In the genomic region with DNA sequence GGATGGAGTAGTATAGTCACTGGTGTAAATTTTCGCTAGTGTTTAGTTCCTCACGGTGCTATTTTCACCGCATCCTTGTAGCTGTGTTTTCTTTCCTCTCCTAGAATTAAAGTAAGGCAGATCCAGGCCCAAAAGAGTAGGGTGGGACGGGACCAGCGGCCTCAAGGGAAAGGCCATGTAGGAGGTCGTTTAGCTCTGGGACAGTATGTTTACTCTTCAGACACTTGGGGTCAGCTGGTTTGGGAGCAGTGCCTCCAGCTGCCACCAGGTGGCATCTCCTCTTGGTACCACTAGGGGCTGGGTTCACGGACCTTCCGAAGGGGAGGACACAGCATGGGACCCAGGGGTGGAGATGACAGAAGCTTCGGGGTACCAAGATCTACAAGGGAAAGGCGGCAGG, we compare ENCODE assay signal across 8 mouse cellular contexts. TPM values are rescaled to one million over a fixed set of nuclear protein-coding genes. Genes with fewer than 3 reads are reported as not detected.
A peak's percentile ranks its signal among the peaks of the same experiment; 100 is the strongest.
DNase-seq lines count a peak whose midpoint lies in the region; ATAC-seq and TF ChIP-seq lines count a peak whose summit lies in the region.

No protein-coding gene starts in this region.

- peak overlapping the region; percentile 78 for H3K27ac ChIP-seq in heart, embryonic 11.5 days (ENCODE audit: low read depth, low read length)
- peak overlapping the region; percentile 90 for H3K27ac ChIP-seq in kidney, embryonic 15.5 days
- peak overlapping the region; percentile 82 for H3K27ac ChIP-seq in liver, adult 2 months (replicated peaks; ENCODE audit: insufficient read depth, low read depth, low read length)

- peak overlapping the region; percentile 23 for H3ac ChIP-seq in myocyte (ENCODE audit: control insufficient read depth, insufficient read length)

- peak; percentile 80 for ATAC-seq in erythroblast, adult 5-6 weeks (replicated peaks; ENCODE audit: low FRiP score, poor library complexity, severe bottlenecking)
- peak; percentile 60; the same call in 1 of the 2 replicates for ATAC-seq in heart, embryonic 11.5 days (replicated peaks; ENCODE audit: insufficient number of reproducible peaks, low FRiP score, low TSS enrichment)
- ATAC-seq in kidney, embryonic 15.5 days (replicated peaks; ENCODE audit: low FRiP score) = peak; percentile 47

- 0 out of 2 replicates have a peak, but pooled peaks cover 4% of the 10 kb centered on the region for H3K79me2 ChIP-seq in liver, adult 2 months (ENCODE audit: control insufficient read depth, insufficient read depth, low read length)
- H3K79me2 ChIP-seq in myocyte (ENCODE audit: control insufficient read depth, insufficient read depth) = no peaks in the 10 kb centered on the region

- peaks cover 21% of the 10 kb centered on the region for H3K4me1 ChIP-seq in heart, embryonic 11.5 days (ENCODE audit: control insufficient read depth, insufficient read depth, low read length)
- peaks cover 69% of the 10 kb centered on the region for H3K4me1 ChIP-seq in kidney, embryonic 15.5 days
- H3K4me1 ChIP-seq in liver, adult 2 months (ENCODE audit: control insufficient read depth, insufficient read depth, low read length) = peaks cover 19% of the 10 kb centered on the region

- H3K4me3 ChIP-seq in heart, embryonic 11.5 days (ENCODE audit: low read depth, low read length) = peak overlapping the region; percentile 71
- H3K4me3 ChIP-seq in kidney, embryonic 15.5 days (replicated peaks) = peak overlapping the region; percentile 65
- peak overlapping the region; percentile 66 for H3K4me3 ChIP-seq in liver, adult 2 months (ENCODE audit: insufficient read depth, low read depth, low read length)
- H3K4me3 ChIP-seq in myocyte = peak overlapping the region; percentile 62

- TF ChIP-seq CTCF in liver, adult 2 months (IDR thresholded peaks at IDR 0.05; ENCODE audit: low read depth, low read length) = peak; percentile 96

- DNase-seq in B cell, adult 2 months = peak; percentile 86 to 88
- DNase-seq in brain, adult 2 months (ENCODE audit: low read depth, low spot score) = peak; percentile 88
- peak; percentile 63 for DNase-seq in liver, adult 2 months (ENCODE audit: extremely low read depth, low read depth, low spot score)
- DNase-seq in splenic B cell, adult 2 months (ENCODE audit: low read depth, low spot score) = peak; percentile 88

- TF ChIP-seq POLR2A in liver, adult 2 months (IDR thresholded peaks at IDR 0.05; ENCODE audit: extremely low read depth, insufficient read depth, low read length) = no peak
- no peak for TF ChIP-seq POLR2A in myocyte (IDR thresholded peaks at IDR 0.05; ENCODE audit: insufficient read length, low read depth)

- peak overlapping the region; percentile 82 for H3K4me2 ChIP-seq in heart, embryonic 11.5 days
- H3K4me2 ChIP-seq in kidney, embryonic 15.5 days = peak overlapping the region; percentile 75
- peak overlapping the region; percentile 90 for H3K4me2 ChIP-seq in myocyte (ENCODE audit: low read depth)

- H3K9me3 ChIP-seq in heart, embryonic 11.5 days (replicated peaks; ENCODE audit: control insufficient read depth, low read length) = no peaks in the 10 kb centered on the region
- H3K9me3 ChIP-seq in kidney, embryonic 15.5 days (replicated peaks) = no peaks in the 10 kb centered on the region

- H3K36me3 ChIP-seq in heart, embryonic 11.5 days (ENCODE audit: control insufficient read depth, insufficient read depth, low read length) = peaks cover 11% of the 10 kb centered on the region
- peaks cover 42% of the 10 kb centered on the region for H3K36me3 ChIP-seq in kidney, embryonic 15.5 days
- H3K36me3 ChIP-seq in liver, adult 2 months (ENCODE audit: control insufficient read depth, insufficient read depth, low read length) = peaks cover 2% of the 10 kb centered on the region; the same call in 1 of the 2 replicates
- H3K36me3 ChIP-seq in myocyte (ENCODE audit: control insufficient read depth, insufficient read depth) = no peaks in the 10 kb centered on the region
- peaks cover 19% of the 10 kb centered on the region for H3K36me3 ChIP-seq in splenic B cell, adult 2 months (ENCODE audit: control insufficient read depth, insufficient read depth, low read length, poor library complexity, severe bottlenecking)

- WGBS in heart, embryonic 11.5 days (ENCODE audit: insufficient replicate concordance) = under 1% methylated on average over 10 of the region's 10 CpGs
- under 1% methylated on average over 10 of the region's 10 CpGs for WGBS in kidney, embryonic 15.5 days
- WGBS in liver, adult 2 months = under 1% methylated on average over 10 of the region's 10 CpGs

- H3K9ac ChIP-seq in heart, embryonic 11.5 days (ENCODE audit: low read depth, low read length) = peak overlapping the region; percentile 74
- peak overlapping the region; percentile 69 for H3K9ac ChIP-seq in kidney, embryonic 15.5 days
- peak overlapping the region; percentile 76 for H3K9ac ChIP-seq in liver, adult 2 months (ENCODE audit: low read depth, low read length)

- no peaks in the 10 kb centered on the region for H3K27me3 ChIP-seq in heart, embryonic 11.5 days (ENCODE audit: control insufficient read depth, insufficient read depth, low read length)
- H3K27me3 ChIP-seq in kidney, embryonic 15.5 days = no peaks in the 10 kb centered on the region
- no peaks in the 10 kb centered on the region for H3K27me3 ChIP-seq in liver, adult 2 months (ENCODE audit: control insufficient read depth, insufficient read depth, low read length)
- no peaks in the 10 kb centered on the region for H3K27me3 ChIP-seq in myocyte (ENCODE audit: control insufficient read depth, insufficient read depth, insufficient read length)
- H3K27me3 ChIP-seq in splenic B cell, adult 2 months (ENCODE audit: control insufficient read depth, insufficient read depth, low read length, poor library complexity, severe bottlenecking) = no peaks in the 10 kb centered on the region

TF ChIP-seq in myocyte, 11 proteins besides CTCF, POLR2A, EP300 and RAD21:
- TF ChIP-seq TCF12 (IDR thresholded peaks at IDR 0.05; ENCODE audit: insufficient read depth, poor library complexity, severe bottlenecking) (no peak), MYOD1 (IDR thresholded peaks at IDR 0.05; ENCODE audit: control insufficient read depth in 1 of 3, insufficient read length in 2 of 3, low read depth in 2 of 3) (no peak), REST (IDR thresholded peaks at IDR 0.05; ENCODE audit: insufficient read depth, insufficient read length) (no peak), MAX (IDR thresholded peaks at IDR 0.05; ENCODE audit: low read depth) (no peak), USF1 (IDR thresholded peaks at IDR 0.05; ENCODE audit: low read depth) (no peak), CEBPB (IDR thresholded peaks at IDR 0.05; ENCODE audit: insufficient read depth, poor library complexity, severe bottlenecking) (no peak), E2F4 (IDR thresholded peaks at IDR 0.05; ENCODE audit: insufficient read depth) (no peak), POLR2AphosphoS2 (IDR thresholded peaks at IDR 0.05; ENCODE audit: insufficient read length, low read depth) (no peak), TCF3 (IDR thresholded peaks at IDR 0.05; ENCODE audit: insufficient read length, low read depth) (no peak), SRF (IDR thresholded peaks at IDR 0.05; ENCODE audit: control insufficient read depth, insufficient read length, low read depth) (no peak)
TF ChIP-seq in myocyte: peak in this region for 0.

RNA-seq across cellular contexts. Expression of gene Cldn15, which starts 3.9 kb away (rescaled TPM):
- total RNA-seq in erythroblast, adult 5-6 weeks (2015; ENCODE audit: low replicate concordance) = 5.8 and 14.0 TPM in 2 replicates
- 11.0 and 19.1 TPM in 2 replicates for total RNA-seq in erythroblast, adult 5-6 weeks (2017; ENCODE audit: low replicate concordance)
- 1.3 and 1.9 TPM in 2 replicates for polyA plus RNA-seq in heart, embryonic 11.5 days (2014; fragmentation: Nextera tagmentation; extraction: Ambion mirVana)
- 3.0 and 4.1 TPM in 2 replicates for polyA plus RNA-seq in kidney, embryonic 15.5 days (2015; fragmentation: Nextera tagmentation; extraction: Ambion mirVana)
- total RNA-seq in liver, adult 2 months (2014; rRNA removed) = 0.40 and 0.46 TPM in 2 replicates
- 0.51 and 0.81 TPM in 2 replicates for polyA plus RNA-seq in liver, adult 2 months (2012; rRNA removed)
- polyA plus RNA-seq in myocyte (2012; fragmentation: generic; extraction: Trizol) = 0.23 TPM

RNA-seq across cellular contexts. Expression of gene Fis1, which starts 9.4 kb away (rescaled TPM):
- 160 and 175 TPM in 2 replicates for total RNA-seq in erythroblast, adult 5-6 weeks (2015; ENCODE audit: low replicate concordance)
- 65.3 and 70.5 TPM in 2 replicates for total RNA-seq in erythroblast, adult 5-6 weeks (2017; ENCODE audit: low replicate concordance)
- polyA plus RNA-seq in heart, embryonic 11.5 days (2014; fragmentation: Nextera tagmentation; extraction: Ambion mirVana) = 279 and 286 TPM in 2 replicates
- polyA plus RNA-seq in kidney, embryonic 15.5 days (2015; fragmentation: Nextera tagmentation; extraction: Ambion mirVana) = 284 and 294 TPM in 2 replicates
- total RNA-seq in liver, adult 2 months (2014; rRNA removed) = 106 and 115 TPM in 2 replicates
- 112 and 120 TPM in 2 replicates for polyA plus RNA-seq in liver, adult 2 months (2012; rRNA removed)
- polyA plus RNA-seq in myocyte (2012; fragmentation: generic; extraction: Trizol) = 283 TPM

RNA-seq across cellular contexts. Expression of gene Plod3, which starts 24.3 kb away (rescaled TPM):
- total RNA-seq in erythroblast, adult 5-6 weeks (2015; ENCODE audit: low replicate concordance) = 19.2 and 23.0 TPM in 2 replicates
- 20.6 and 36.1 TPM in 2 replicates for total RNA-seq in erythroblast, adult 5-6 weeks (2017; ENCODE audit: low replicate concordance)
- polyA plus RNA-seq in heart, embryonic 11.5 days (2014; fragmentation: Nextera tagmentation; extraction: Ambion mirVana) = 33.0 and 36.4 TPM in 2 replicates
- 42.9 and 52.5 TPM in 2 replicates for polyA plus RNA-seq in kidney, embryonic 15.5 days (2015; fragmentation: Nextera tagmentation; extraction: Ambion mirVana)
- total RNA-seq in liver, adult 2 months (2014; rRNA removed) = 21.5 and 22.7 TPM in 2 replicates
- 23.4 and 27.4 TPM in 2 replicates for polyA plus RNA-seq in liver, adult 2 months (2012; rRNA removed)
- polyA plus RNA-seq in myocyte (2012; fragmentation: generic; extraction: Trizol) = 124 TPM

RNA-seq across cellular contexts. Expression of gene Znhit1, which starts 25.3 kb away (rescaled TPM):
- 24.4 and 32.2 TPM in 2 replicates for total RNA-seq in erythroblast, adult 5-6 weeks (2015; ENCODE audit: low replicate concordance)
- total RNA-seq in erythroblast, adult 5-6 weeks (2017; ENCODE audit: low replicate concordance) = 15.8 and 17.7 TPM in 2 replicates
- polyA plus RNA-seq in heart, embryonic 11.5 days (2014; fragmentation: Nextera tagmentation; extraction: Ambion mirVana) = 92.4 and 92.9 TPM in 2 replicates
- polyA plus RNA-seq in kidney, embryonic 15.5 days (2015; fragmentation: Nextera tagmentation; extraction: Ambion mirVana) = 86.4 and 102 TPM in 2 replicates
- 30.0 and 44.5 TPM in 2 replicates for total RNA-seq in liver, adult 2 months (2014; rRNA removed)
- polyA plus RNA-seq in liver, adult 2 months (2012; rRNA removed) = 101 and 109 TPM in 2 replicates
- polyA plus RNA-seq in myocyte (2012; fragmentation: generic; extraction: Trizol) = 97.7 TPM

RNA-seq across cellular contexts. Expression of gene Ift22, which starts 54.6 kb away (rescaled TPM):
- total RNA-seq in erythroblast, adult 5-6 weeks (2015; ENCODE audit: low replicate concordance) = 1.7 and 4.8 TPM in 2 replicates
- 0.28 and 1.3 TPM in 2 replicates for total RNA-seq in erythroblast, adult 5-6 weeks (2017; ENCODE audit: low replicate concordance)
- 41.4 and 45.5 TPM in 2 replicates for polyA plus RNA-seq in heart, embryonic 11.5 days (2014; fragmentation: Nextera tagmentation; extraction: Ambion mirVana)
- 74.0 and 78.8 TPM in 2 replicates for polyA plus RNA-seq in kidney, embryonic 15.5 days (2015; fragmentation: Nextera tagmentation; extraction: Ambion mirVana)
- 2.4 and 3.2 TPM in 2 replicates for total RNA-seq in liver, adult 2 months (2014; rRNA removed)
- 3.4 and 3.8 TPM in 2 replicates for polyA plus RNA-seq in liver, adult 2 months (2012; rRNA removed)
- polyA plus RNA-seq in myocyte (2012; fragmentation: generic; extraction: Trizol) = 19.6 TPM

Comparison
In these comparisons a context has a peak if more than half of its experiments do, and no peak if none do; other contexts are left out.
1. Peak in every context shown above with its lines: DNase-seq, ATAC-seq, H3K4me3 ChIP-seq and H3K27ac ChIP-seq.